Mouse (Mus musculus): ENCODE data around the gene Efna1.
A peak's percentile ranks its signal among the peaks of the same experiment; 100 is the strongest.

DNA sequence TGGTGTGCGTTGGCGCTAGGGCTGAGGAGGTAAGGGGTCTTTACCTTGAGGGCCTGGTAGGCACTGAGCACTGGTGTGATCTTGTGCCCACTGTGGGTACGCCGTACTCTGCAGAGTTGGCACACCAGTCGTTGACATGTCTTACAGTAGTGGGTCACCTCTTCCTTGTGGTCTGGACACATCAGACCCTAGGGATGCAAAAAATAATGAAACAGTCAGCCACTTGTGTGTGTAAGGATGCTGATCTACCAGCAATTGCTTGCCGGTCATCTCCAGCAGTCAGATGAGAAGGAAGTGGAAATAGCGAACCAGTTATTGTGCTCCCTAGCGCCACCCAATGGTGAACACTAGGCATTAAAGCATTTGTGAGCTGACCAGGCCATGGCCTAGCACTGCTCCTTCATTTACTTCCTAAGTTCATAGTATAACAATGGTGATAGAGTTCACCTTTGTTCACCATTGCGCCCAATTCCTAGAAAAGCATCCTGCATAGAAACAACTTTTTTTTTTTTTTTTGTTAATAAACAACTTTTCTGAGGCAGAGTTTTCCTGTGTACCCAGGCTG is 38.5 kb downstream of the Efna1 start:
- TF ChIP-seq CTCF (IDR thresholded peaks at IDR 0.05), result peak; percentile 87
- no peak for TF ChIP-seq EP300 (IDR thresholded peaks at IDR 0.05)
